ENCODE assay signal across 8 mouse cellular contexts in genomic region chr9:75306126-75306898, GRCm38 (mm10). TPM values are rescaled to one million over a fixed set of nuclear protein-coding genes. Genes with fewer than 3 reads are reported as not detected.
DNase-seq lines count a peak whose midpoint lies in the region; ATAC-seq lines count a peak whose summit lies in the region.

Gene Gnb5, plus strand, starts transcription at chr9:75306288.

- 81% methylated on average over 11 of the region's 11 CpGs for WGBS in kidney, embryonic 15.5 days
- 80% methylated on average over 11 of the region's 11 CpGs for WGBS in heart, embryonic 11.5 days (ENCODE audit: insufficient replicate concordance)
- 79% methylated on average over 11 of the region's 11 CpGs for WGBS in stomach, embryonic 15.5 days

- no peak within 1 kb of the TSS for H3K9ac ChIP-seq in kidney, embryonic 15.5 days
- H3K9ac ChIP-seq in heart, embryonic 11.5 days (ENCODE audit: low read depth, low read length) = no peak within 1 kb of the TSS
- no peak within 1 kb of the TSS for H3K9ac ChIP-seq in stomach, embryonic 15.5 days

- no peaks in the 10 kb centered on the region for H3K9me3 ChIP-seq in kidney, embryonic 15.5 days (replicated peaks)
- H3K9me3 ChIP-seq in heart, embryonic 11.5 days (replicated peaks; ENCODE audit: control insufficient read depth, low read length) = no peaks in the 10 kb centered on the region
- H3K9me3 ChIP-seq in stomach, embryonic 15.5 days = no peaks in the 10 kb centered on the region

- H3K36me3 ChIP-seq in kidney, embryonic 15.5 days = no peaks in the 10 kb centered on the region
- no peaks in the 10 kb centered on the region for H3K36me3 ChIP-seq in heart, embryonic 11.5 days (ENCODE audit: control insufficient read depth, insufficient read depth, low read length)
- no peaks in the 10 kb centered on the region for H3K36me3 ChIP-seq in stomach, embryonic 15.5 days

- no peaks in the 10 kb centered on the region for H3K4me1 ChIP-seq in kidney, embryonic 15.5 days
- no peaks in the 10 kb centered on the region; the same call in 1 of the 2 replicates for H3K4me1 ChIP-seq in heart, embryonic 11.5 days (ENCODE audit: control insufficient read depth, insufficient read depth, low read length)
- no peaks in the 10 kb centered on the region for H3K4me1 ChIP-seq in stomach, embryonic 15.5 days

- no peak within 1 kb of the TSS for H3K4me3 ChIP-seq in kidney, embryonic 15.5 days (replicated peaks)
- H3K4me3 ChIP-seq in heart, embryonic 11.5 days (ENCODE audit: low read depth, low read length) = no peak within 1 kb of the TSS
- no peak within 1 kb of the TSS for H3K4me3 ChIP-seq in stomach, embryonic 15.5 days (replicated peaks)

- H3K27me3 ChIP-seq in kidney, embryonic 15.5 days = no peaks in the 10 kb centered on the region
- H3K27me3 ChIP-seq in heart, embryonic 11.5 days (ENCODE audit: control insufficient read depth, insufficient read depth, low read length) = no peaks in the 10 kb centered on the region
- no peaks in the 10 kb centered on the region for H3K27me3 ChIP-seq in stomach, embryonic 15.5 days (replicated peaks)

- no peak for ATAC-seq in kidney, embryonic 15.5 days (replicated peaks; ENCODE audit: low FRiP score)
- ATAC-seq in heart, embryonic 11.5 days (replicated peaks; ENCODE audit: insufficient number of reproducible peaks, low FRiP score, low TSS enrichment) = no peak
- no peak for ATAC-seq in stomach, embryonic 15.5 days (ENCODE audit: insufficient read depth, low FRiP score, low read depth)

- no peak within 1 kb of the TSS for H3K27ac ChIP-seq in kidney, embryonic 15.5 days
- no peak within 1 kb of the TSS for H3K27ac ChIP-seq in heart, embryonic 11.5 days (ENCODE audit: low read depth, low read length)
- H3K27ac ChIP-seq in stomach, embryonic 15.5 days = no peak within 1 kb of the TSS

- no peak within 1 kb of the TSS for H3K4me2 ChIP-seq in kidney, embryonic 15.5 days
- no peak within 1 kb of the TSS for H3K4me2 ChIP-seq in heart, embryonic 11.5 days
- H3K4me2 ChIP-seq in stomach, embryonic 15.5 days = no peak within 1 kb of the TSS

- DNase-seq in kidney, postnatal 14 days = no peak
- peak; percentile 89 to 91 for DNase-seq in cerebellum, adult 18-20 months
- no peak for DNase-seq in layer of hippocampus, postnatal 36 days
- DNase-seq in urinary bladder, postnatal 36 days (ENCODE audit: low spot score in 2 of 2) = no peak
- DNase-seq in spleen, adult 12 weeks (ENCODE audit: low spot score) = no peak

RNA-seq across cellular contexts. Expression of gene Gnb5, which starts in this region (rescaled TPM):
- 24.9 and 27.3 TPM in 2 replicates for polyA plus RNA-seq in kidney, embryonic 15.5 days (2015; fragmentation: Nextera tagmentation; extraction: Ambion mirVana)
- 54.3 and 67.8 TPM in 2 replicates for polyA plus RNA-seq in heart, embryonic 11.5 days (2014; fragmentation: Nextera tagmentation; extraction: Ambion mirVana)
- 100 to 1,000 TPM; 115 to 128 TPM for total RNA-seq in layer of hippocampus, postnatal 36 days (2021)
- 18.9 and 20.5 TPM in 2 replicates for polyA plus RNA-seq in stomach, embryonic 15.5 days (2015; fragmentation: Nextera tagmentation; extraction: Ambion mirVana)

Comparison
In these comparisons a context has a peak if more than half of its experiments do, and no peak if none do; other contexts are left out.
1. DNase-seq: peak in cerebellum, adult 18-20 months (2 of 2); none in kidney, postnatal 14 days (single experiment), layer of hippocampus, postnatal 36 days (0 of 2), urinary bladder, postnatal 36 days (0 of 2) and spleen, adult 12 weeks (single experiment).